Mouse (Mus musculus) right cerebral cortex, postnatal 10 days (tissue): ENCODE data around the gene Bin2.
A peak's percentile ranks its signal among the peaks of the same experiment; 100 is the strongest.
"Not testable (repeated sequence)": the region's sequence is repeated elsewhere in the genome, so short reads cannot be mapped to it uniquely, and the experiment has no call there.

Experiments used
- DNase-seq, 2 experiments: peaks; one replicate each; pipeline ENCODE4 v3.0.0; 2021; ENCODE audit warnings: low spot score in 2 of 2

Bin2 gene

DNA sequence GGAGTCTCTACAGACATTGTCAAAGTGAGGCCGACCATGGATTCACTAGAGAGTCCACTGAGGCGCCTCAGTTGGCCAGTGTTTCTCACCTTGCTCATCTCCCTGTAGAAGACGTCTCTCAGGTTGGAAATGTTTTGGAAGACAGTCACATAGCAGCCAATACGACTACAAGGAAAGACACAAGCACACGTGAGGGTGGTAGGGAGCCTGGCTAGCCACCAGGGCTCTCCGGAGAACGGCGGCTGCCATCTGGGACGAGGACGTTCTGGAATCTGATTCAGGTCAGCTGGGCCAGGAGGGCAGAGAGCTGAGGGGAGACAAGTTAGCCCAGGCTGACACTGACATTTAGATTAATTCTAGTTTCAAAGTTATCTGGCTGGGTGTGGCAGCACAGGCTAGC lies 19.2 kb downstream of the Bin2 start:
- no peak for DNase-seq

DNA sequence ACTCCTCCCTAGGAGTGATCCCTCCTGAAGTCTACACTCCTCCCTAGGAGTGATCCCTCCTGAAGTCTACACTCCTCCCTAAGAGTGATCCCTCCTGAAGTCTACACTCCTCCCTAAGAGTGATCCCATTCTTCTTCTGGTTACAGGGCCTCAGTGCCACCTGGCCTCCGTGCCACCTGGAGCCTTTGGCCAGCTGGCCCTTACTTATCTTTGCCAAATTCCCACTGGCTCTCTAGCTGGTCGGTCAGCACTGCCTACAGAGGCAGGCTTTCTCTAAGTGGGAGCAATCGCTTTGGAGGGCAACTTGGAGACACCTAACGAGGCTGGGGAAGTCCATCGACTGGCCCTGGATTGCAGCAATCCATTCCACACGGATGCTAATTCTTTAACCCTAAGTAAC lies 23.2 kb downstream of the Bin2 start:
- DNase-seq: no peak

DNA sequence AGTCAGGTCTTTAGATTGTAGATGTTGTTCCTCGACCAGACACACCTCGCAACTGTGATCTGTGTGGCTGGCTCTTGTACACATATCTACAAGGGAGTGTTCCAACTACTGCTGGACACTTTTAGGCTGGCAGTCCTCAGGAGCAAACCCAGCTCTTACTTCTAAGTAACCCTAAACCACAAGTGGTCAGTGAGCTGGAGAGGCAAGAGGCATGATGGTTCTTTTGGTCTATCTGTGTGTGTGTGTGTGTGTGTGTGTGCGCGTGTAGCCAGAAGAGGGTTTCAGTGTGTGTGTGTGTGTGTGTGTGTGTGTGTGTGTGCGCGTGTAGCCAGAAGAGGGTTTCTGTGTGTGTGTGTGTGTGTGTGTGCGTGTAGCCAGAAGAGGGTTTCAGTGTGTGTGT lies 26.9 kb downstream of the Bin2 start:
- DNase-seq: no peak

DNA sequence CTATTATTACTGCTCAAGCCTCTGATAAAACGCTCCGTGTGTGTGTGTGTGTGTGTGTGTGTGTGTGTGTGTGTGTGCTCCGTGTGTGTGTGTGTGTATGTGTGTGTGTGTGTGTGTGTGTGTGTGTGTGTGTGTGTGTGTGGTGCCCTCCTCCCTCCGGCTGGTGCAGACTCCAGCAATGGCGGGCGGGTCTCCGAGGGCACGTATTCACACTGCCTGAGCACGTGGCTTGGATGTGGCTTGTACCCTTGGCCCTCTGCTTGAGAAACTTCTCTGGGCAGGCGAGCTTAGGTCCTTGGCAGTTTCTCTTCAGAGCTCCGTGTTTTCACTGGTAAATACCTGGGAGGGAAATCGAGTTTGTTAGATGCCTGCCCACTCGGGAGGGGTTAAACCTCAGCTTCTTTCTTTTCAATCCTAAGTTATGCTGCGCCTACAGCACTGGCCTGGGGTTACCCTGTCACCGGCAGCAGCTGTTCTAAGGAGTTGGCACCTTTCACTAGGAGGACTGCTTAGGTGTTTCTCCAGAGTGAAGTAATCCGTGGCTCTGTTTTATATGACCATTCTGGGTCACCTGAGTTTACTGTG lies 28.0 kb downstream of the Bin2 start:
- DNase-seq: no peak

DNA sequence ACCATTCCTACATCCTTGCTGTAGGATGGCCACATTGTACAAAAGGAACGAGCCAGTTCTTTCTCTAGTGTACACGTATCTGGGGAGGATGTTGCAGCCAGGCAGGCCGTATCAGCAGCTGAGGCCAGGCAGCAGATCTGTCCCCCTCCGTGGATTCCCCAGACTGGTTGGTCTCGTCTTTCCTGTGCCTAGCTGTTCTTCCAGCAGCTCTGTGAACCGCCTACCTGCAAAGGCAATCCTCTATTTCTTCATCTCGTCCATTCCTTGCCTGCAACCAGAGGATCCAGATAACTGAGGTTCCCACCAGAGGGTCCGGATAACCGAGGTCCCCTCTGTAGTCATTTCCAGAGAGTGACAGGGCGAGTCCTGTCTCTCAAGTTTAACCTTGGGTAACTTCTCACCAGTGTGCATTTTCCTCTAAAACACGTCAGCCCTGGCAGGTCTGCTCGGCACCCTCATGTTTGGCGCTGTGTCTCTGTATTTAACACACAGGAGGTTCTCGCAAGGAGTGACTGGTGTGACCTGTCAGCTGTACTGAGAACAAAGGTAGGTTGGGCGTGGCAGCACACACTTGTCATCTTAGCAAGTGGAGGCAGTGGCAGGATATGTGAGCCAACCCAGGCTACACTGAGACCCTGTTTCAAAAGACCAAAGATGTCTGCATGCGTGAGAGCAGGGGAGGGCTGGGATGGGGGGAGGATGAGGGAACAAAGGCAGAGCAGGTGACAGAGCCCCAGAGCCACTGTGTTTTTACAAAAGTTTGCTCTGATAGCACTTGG lies 29.2 kb downstream of the Bin2 start:
- no peak for DNase-seq

DNA sequence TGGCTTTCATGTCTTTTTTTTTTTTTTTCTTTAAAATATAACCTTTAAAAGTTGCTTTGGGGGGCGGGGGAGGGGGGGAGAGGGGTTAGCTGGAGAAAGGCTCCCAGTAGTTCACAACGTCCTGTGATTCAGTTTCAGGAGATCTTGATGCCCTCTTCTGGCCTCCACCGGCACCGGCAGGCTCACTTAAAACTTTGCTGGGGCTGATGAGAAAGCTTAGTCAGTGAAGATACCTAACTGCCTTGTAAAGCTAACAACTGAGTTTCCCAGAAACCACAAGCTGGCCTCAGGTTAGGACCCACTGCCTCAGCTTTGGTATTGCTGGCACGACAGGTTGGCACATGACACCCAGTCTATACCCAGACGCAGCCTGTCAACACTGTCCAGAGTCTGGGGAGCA lies 31.7 kb downstream of the Bin2 start:
- DNase-seq: peak in 1 of 2 experiments; percentile 49

DNA sequence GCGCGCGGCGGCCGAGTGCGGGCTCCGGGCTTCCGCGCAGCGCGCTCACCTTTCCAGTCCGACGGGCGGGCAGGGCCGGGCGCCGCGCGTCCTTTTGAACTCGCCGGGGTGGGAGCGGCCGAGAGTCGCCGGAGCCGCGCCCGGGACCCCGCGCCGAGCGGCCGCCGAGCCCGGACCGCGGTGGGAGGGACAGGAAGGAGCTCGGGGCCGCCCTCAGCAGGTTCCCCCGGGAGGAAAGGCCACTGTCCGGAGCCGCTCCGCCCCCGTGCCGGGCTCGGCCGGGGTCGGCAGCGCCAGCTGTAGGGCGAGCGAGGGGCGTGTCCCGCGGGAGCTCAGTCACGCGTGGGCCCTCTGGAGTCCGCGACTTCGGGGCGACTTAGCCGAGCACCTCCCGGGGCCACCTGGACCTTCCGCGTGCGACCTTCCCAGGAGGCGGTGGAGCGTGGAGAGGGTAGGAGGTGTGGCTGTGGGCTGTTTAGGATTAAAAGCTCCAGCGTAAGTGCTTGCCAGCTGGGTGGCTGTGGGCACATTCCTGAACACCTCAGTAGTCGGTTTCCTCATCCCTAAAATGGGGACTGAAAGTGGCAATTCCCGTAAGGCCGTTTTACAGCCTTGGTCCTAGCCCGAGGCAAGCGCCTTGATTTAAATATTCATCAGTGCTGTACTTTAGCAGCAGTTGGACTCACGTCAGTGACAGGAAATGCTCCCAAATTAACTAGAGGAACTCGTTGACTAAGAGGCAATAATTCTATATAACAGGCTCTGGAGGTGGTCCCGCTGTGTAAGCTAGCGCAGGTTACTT lies 32.5 kb downstream of the Bin2 start, which contains the start of gene Smagp:
Gene Smagp (minus strand): TSS at position 241 of the 802 bp plus-strand sequence.
- no peak for DNase-seq

DNA sequence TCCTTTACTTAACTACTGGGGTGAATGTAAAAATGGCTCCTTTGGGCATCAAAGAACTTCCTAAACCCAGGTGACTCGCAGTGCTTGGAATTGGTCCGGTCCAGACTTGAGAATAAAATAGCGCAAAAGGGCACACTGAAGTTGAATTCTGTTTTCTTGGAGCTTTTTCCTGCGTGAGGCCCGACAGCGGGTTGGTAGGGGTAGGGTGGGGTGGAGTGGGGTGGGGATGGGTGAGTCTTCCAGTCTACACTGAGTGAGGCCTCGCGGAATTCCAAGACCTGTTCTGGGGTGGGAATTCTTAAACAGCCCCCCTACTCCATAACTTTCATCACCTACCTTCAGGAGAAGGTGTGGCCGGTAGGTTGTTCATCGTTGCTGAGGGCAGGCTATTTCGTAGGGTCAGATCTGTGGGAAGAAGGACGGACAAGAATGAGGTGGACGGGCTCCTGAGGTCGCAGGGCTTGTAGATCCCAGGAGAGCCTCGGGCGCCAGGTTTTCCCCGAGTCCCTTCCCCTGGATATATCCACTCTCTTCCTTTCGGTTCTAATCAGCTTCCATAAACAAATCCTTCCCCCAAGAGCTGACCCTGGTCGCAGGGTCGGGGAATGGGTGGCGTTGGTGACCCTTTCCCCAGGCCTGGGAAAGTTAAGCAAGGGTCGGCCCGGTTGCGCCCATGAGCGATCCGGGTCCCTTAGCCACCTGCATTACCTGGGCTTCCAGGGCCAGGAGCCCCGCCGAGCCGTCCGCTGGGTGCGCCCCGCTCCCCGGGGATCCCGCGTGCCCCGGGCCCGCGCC lies 33.3 kb downstream of the Bin2 start:
- no peak for DNase-seq

DNA sequence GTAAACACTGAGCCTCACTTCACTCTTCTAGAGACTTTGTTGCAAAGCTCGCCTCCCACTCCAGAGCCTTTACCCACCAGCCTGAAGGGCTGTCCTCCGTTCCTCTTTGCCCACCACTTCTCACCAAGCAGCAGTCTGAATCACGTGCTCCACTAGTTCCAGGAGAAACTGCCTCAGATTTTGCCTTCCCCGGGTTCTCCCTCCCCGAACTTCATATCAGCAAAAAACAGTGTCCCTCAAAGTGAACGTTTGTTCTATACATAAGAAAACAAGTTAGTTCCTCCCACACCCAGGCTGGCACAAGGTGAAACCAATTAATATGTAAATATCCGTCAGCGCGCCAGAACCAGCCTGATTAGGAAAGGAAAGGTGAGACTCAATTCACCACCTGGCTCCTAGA lies 34.1 kb downstream of the Bin2 start:
- no peak for DNase-seq

DNA sequence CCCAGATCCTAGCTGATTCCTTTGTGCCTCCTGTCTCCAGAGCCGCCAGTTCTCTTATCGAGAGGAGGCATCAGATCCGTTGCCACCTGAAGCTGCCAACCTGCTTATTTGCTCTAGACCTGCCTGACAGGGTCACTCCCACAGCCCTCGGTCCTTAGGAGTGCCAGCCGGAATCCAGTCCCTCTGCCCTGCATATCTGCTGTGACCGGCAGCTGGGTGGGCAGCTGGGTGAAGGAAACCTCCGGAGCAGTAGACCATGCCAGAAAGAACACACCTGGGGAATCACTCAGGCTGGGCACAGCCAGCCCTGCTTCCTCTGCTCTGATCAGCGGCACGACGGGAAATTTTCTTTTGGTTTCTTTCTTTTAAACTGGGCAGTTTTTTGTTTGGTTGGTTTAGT lies 36.0 kb downstream of the Bin2 start:
- no peak for DNase-seq

DNA sequence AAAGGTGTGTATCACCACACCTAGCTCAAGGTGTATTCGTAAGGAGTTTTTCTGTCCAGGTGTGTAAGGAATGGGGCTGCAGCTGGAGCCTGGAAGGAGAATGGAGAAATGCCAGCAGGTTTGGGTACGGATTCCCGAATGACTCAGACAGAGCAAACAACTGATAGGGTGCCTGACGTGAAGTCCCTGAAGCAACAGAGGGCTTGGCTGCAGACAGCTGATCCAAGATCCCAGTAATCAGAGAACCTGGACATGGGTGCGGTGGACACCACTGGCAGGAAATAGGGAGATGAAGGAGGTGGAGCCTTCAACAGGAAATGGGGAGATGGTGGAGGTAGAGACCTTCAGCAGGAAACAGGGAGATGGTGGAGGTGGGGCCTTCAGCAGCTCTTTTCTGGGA lies 37.0 kb downstream of the Bin2 start:
- DNase-seq: no peak

DNA sequence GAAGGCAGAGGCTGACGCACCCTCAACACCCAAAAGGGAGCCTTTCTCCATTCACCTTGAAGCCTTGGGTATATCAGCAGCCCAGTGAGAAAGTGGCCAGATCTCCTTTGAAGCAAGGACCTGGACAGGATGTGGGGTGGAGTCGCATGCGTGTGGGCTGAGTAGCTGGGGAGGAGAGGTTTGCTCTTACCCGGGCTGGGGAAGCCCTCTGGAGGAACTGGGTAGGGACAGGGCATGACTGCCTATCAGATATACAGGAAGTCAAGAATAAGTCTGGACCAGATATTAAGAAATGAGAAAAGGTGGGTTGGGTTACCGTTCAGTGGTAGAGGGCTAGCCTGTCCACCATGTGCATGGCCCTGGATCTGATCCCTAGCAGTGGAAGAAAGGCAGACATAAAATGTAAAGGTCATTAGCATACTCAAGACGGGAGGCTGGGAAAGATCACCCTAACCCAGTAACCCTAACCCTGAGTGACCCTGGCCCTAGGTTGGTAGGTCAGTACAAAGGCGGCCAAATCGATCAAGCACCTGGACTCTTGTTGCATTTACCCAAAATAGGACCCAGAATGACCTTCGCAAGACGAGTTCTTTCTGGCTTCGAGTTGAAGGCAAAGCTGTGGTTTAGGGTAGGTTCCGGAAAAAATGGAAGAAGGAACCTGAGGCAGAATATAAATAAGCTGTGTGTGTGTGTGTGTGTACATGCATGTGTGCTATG lies 37.7 kb downstream of the Bin2 start:
- no peak for DNase-seq

DNA sequence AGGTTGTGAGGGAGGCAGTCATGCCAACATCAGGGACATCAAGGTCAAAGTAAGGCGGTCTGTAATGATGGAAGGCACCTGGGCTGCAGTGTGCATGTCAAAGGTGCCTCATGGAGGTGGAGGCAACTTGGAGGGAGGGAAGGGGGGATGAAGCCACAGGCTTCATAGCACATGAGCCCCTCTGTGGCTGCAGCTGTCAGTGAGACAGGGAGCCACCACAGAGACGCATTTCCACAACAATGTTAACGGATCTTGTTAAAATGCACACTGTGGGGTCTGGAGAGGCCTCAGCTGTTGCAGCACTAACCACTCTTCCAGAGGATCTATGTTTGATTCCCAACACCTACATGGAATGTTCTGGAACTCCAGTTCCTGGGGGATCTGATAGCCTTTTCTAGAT lies 39.2 kb downstream of the Bin2 start:
- no peak for DNase-seq

DNA sequence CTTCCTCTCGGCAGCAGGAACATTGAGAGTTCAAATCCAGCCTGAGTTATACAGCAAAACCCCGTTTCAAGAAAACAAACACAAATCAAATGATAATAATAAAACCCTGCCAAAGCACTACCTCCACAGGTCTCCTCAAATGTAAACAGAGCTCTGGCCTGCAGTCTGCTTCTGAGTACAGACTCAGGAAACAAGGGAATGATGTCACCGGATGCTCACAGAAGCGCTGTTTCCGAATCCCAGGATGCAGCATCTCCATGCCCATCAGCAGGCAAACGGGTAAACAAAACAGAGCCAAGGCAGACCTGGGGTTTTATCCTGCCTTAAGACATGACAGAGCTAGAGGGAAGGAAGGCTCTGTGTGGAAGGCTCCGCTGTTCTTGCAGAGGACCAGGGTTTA lies 40.6 kb downstream of the Bin2 start:
- DNase-seq: no peak

DNA sequence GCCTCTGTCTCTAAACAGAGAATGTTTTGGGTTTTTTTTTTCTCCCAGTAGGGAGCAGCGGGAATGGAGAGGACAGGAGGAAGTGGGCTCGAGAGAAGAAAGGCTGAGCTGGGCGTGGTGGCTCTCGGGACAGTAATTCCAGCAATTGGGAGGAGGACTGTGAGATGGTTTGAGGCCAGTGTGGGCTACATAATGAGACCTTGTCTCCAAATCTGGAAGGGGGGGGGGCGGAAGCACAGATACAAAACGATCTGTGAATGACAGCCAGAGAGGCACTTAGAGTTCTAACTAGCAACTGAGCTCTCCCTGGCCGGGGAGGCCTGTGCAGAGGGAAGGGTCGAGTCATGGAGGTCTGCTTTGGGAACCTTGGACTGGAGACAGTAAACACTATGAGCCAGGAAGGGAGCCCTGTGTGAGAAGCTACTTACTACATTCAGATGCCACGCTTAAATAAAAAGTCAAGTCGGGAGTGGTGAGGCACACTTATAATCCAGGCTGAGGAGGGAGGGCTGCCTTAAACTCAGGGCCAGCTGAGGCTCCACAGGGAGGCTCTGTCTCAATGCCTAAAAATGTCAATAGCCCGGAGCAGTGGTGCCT lies 41.5 kb downstream of the Bin2 start:
- DNase-seq: no peak

DNA sequence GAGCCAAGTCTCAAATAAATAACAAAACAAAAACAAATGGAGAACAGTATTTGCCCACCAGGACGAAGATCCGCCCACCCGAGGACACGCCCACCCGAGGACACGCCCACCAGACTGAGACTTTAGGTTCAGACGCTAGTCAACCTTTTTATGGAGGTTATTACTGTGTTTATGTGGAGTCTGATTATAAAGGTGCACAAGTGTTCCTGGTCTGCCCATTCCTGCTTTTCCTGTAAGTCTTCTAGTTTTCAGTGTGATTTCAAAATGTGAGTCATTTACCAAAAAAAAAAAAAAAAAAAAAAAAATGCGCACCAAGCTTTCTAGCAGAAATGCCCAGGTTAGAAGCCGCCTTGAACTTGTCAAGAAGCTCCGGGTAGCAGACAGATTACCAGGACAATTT lies 42.1 kb downstream of the Bin2 start:
- DNase-seq: no peak

DNA sequence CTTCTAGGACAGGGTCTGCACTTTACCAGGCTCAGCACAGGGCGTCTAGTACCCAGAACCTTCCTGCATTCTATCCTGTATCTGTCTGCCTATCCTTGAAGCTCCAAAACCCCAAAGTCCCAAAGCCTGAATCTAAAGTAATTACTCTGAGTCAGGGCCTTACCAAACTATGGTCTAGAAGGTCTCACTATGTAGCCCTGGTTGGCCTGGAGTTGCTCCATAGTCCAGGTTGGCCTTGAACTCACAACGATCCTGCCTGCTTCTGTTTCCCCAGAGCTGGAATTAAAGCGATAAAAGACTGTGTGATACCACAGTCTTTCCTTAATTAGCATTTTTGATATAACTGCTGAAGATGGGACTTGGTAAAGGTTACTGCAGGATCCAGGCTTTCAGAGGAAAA lies 44.9 kb downstream of the Bin2 start:
- DNase-seq: no peak

DNA sequence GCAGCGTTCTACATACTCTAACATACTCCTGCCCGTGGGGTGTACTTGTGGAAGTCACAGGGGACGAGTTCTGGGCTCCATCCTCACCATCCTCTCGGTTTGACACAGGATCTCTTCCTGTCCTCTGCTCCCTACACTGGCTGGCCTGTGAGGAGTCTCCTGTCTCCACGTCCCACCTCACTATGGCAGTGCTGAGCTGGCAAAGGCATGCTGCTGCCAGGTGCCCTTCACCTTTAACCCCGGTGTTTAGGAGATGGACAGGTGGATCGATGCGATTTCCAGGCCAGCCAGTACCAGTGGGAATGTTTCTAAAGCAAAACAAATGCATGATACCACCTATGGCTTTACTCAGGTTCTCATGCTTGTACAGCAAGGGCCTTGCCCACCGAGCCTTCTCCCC lies 45.6 kb downstream of the Bin2 start:
- no peak for DNase-seq

DNA sequence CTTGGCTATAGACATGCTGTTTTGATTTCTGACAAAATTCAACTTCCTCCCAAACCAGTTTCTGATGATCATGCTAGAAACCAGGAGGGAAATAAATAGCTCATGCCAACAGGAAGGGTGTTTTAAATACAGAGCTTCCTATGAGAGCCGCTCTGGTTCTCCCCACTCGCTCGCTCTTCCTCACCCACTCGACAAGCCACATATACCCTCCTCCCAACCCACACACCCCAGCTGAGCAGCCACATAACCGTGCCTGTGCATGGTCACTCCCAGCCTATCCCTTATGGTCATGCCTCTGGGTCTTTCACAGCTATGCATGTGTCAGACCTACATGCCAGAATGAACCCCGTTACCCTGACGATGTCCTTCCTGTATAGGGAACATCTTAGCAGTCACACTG lies 47.2 kb downstream of the Bin2 start:
- DNase-seq: peak; percentile 51 to 65

DNA sequence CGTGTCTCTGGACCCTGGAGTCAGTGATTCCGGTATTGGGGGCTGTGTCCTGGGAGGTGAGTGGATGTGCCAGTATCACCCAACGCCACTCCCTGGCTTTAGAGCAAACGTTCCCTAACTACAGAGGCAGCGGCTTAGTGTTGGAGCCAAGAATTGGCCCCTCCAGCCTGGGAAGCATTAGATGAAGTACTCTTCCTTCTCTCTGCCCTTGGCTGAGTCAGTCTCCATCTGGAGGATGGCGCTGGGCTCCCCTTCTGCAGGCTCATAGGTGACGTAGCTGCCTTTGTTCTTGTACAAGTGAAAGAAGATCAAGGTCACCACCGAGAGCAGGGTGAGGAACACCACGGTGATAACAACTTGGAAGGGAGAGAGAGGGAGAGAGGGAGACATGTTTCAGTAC lies 47.7 kb downstream of the Bin2 start:
- DNase-seq: not testable (repeated sequence)

DNA sequence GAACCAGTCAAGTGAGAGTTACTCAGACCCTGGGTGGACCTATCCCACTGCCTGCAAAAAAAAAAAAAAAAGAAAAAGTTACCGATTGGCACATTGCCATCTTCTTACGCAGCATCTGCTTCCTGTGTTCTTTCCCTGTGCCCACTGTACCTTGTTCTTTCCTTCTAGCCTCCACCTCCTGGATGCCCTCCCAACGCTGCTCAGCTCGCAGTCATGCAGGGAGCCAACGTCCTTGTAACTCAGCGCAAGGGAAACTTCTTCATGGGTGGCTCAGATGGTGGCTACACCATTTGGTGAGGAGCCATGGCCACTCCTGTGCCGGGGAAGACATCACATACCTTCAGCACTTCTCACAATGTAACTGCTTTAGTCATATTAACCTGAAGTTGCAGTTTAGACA lies 50.2 kb downstream of the Bin2 start:
- DNase-seq: no peak
